Mouse (Mus musculus) MEL (cell line): ENCODE measurements at regions not wholly inside any gene's neighbourhood (a gene's known extent, or its start where the extent isn't known, plus 50 kb on each side); places are given as distances from the start of the nearest gene placed in this dataset.

Experiments
- DNase-seq: peaks from one replicate; pipeline ENCODE4 v3.0.0; 2011; ENCODE audit warnings: low read depth, low spot score
- H3K27ac ChIP-seq: 2 replicates; pipeline ENCODE4 v1.5.1; 2012; ENCODE audit warnings: low read depth, mild to moderate bottlenecking, control low read depth, low read length, moderate library complexity; ENCODE audit not compliant: control insufficient read depth
- H3K27me3 ChIP-seq, 2 experiments: fragments of 150-350 bp in 1 of 2; sonication (generic) in 1 of 2; 2 replicates each; pipeline ENCODE4 v1.6.1; 2012; ENCODE audit warnings: low read length in 2 of 2, mild to moderate bottlenecking in 2 of 2, improper control_type of control experiment in 1 of 2, moderate library complexity in 1 of 2; ENCODE audit not compliant: insufficient read depth in 2 of 2, control insufficient read depth in 1 of 2
- H3K36me3 ChIP-seq, 2 experiments: 2 replicates each; pipeline ENCODE4 v1.6.1; 2012 to 2014; ENCODE audit warnings: low read length in 2 of 2, improper control_type of control experiment in 1 of 2, inconsistent platforms in 1 of 2, mild to moderate bottlenecking in 1 of 2; ENCODE audit not compliant: insufficient read depth in 2 of 2, control insufficient read depth in 1 of 2
- H3K4me1 ChIP-seq, 2 experiments: fragments of 150-350 bp in 1 of 2; sonication (generic) in 1 of 2; 2 replicates each; pipeline ENCODE4 v1.6.1; 2012; ENCODE audit warnings: low read length in 2 of 2, improper control_type of control experiment in 1 of 2, mild to moderate bottlenecking in 1 of 2; ENCODE audit not compliant: insufficient read depth in 2 of 2, control insufficient read depth in 1 of 2
- H3K4me3 ChIP-seq, 2 experiments: fragments of 150-350 bp in 1 of 2; sonication (generic) in 1 of 2; 2 replicates each; pipeline ENCODE4 v1.5.1; 2012; ENCODE audit warnings: low read depth in 2 of 2, low read length in 2 of 2, mild to moderate bottlenecking in 2 of 2, moderate library complexity in 2 of 2, control low read depth in 1 of 2, improper control_type of control experiment in 1 of 2; ENCODE audit not compliant: control insufficient read depth in 1 of 2, insufficient read depth in 1 of 2
- H3K79me2 ChIP-seq: 2 replicates; pipeline ENCODE4 v1.6.1; 2012; ENCODE audit warnings: mild to moderate bottlenecking, low read length, moderate library complexity; ENCODE audit not compliant: control insufficient read depth, poor library complexity, insufficient read depth
- H3K9ac ChIP-seq: 2 replicates; pipeline ENCODE4 v1.6.1; 2012; ENCODE audit warnings: low read depth, mild to moderate bottlenecking, control low read depth, low read length, moderate library complexity; ENCODE audit not compliant: control insufficient read depth, poor library complexity, severe bottlenecking
- H3K9me3 ChIP-seq: fragments of 150-350 bp; sonication (generic); replicated peaks from 2 replicates; pipeline ENCODE4 v1.6.1; 2012; ENCODE audit warnings: mild to moderate bottlenecking, low read length, improper control_type of control experiment, moderate library complexity; ENCODE audit not compliant: insufficient read depth
- ETS1 ChIP-seq: IDR thresholded peaks from 2 replicates; pipeline ENCODE4 v1.6.1; 2012; ENCODE audit warnings: low read depth, mild to moderate bottlenecking, inconsistent platforms, low read length, improper control_type of control experiment, moderate library complexity
- GABPA ChIP-seq: IDR thresholded peaks from 2 replicates; pipeline ENCODE4 v1.6.1; 2012; ENCODE audit warnings: low read depth, mild to moderate bottlenecking, inconsistent platforms, low read length, improper control_type of control experiment, moderate library complexity
- HCFC1 ChIP-seq: IDR thresholded peaks from 2 replicates; pipeline ENCODE4 v1.6.1; 2012; ENCODE audit warnings: low read depth, mild to moderate bottlenecking, inconsistent platforms, low read length, improper control_type of control experiment, moderate library complexity
- JUND ChIP-seq: IDR thresholded peaks from 2 replicates; pipeline ENCODE4 v1.6.1; 2011; ENCODE audit warnings: low read depth, mild to moderate bottlenecking, improper control_type of control experiment, low read length
- MAFK ChIP-seq: IDR thresholded peaks from 2 replicates; pipeline ENCODE4 v1.6.1; 2011; ENCODE audit warnings: low read depth, mild to moderate bottlenecking, low read length, improper control_type of control experiment, borderline replicate concordance
- MEF2A ChIP-seq: IDR thresholded peaks from 2 replicates; pipeline ENCODE4 v1.6.1; 2014; ENCODE audit warnings: low read depth, mild to moderate bottlenecking, inconsistent platforms, low read length, improper control_type of control experiment; ENCODE audit not compliant: poor library complexity, insufficient replicate concordance, severe bottlenecking; ENCODE audit errors: extremely low read depth
- MYB ChIP-seq: IDR thresholded peaks from 2 replicates; pipeline ENCODE4 v1.6.1; 2011; ENCODE audit warnings: mild to moderate bottlenecking, low read depth, low read length, improper control_type of control experiment
- NRF1 ChIP-seq: IDR thresholded peaks from 2 replicates; pipeline ENCODE4 v1.6.1; 2014; ENCODE audit warnings: low read depth, mild to moderate bottlenecking, inconsistent platforms, low read length, improper control_type of control experiment, moderate library complexity; ENCODE audit not compliant: poor library complexity, insufficient read depth, severe bottlenecking
- POLR2A ChIP-seq, 2 experiments: IDR thresholded peaks; 2 replicates each; pipeline ENCODE4 v1.6.1; 2011 to 2012; ENCODE audit warnings: low read length in 2 of 2, mild to moderate bottlenecking in 2 of 2, control low read depth in 1 of 2, improper control_type of control experiment in 1 of 2, low read depth in 1 of 2, moderate library complexity in 1 of 2; ENCODE audit not compliant: control insufficient read depth in 1 of 2, insufficient read depth in 1 of 2, poor library complexity in 1 of 2
- POLR2AphosphoS2 ChIP-seq: IDR thresholded peaks from 2 replicates; pipeline ENCODE4 v1.6.1; 2011; ENCODE audit warnings: low read length, improper control_type of control experiment
- POLR2AphosphoS5 ChIP-seq: IDR thresholded peaks from 2 replicates; pipeline ENCODE4 v1.6.1; 2012; ENCODE audit warnings: low read depth, borderline replicate concordance, mild to moderate bottlenecking, inconsistent platforms, low read length, moderate library complexity, mixed read lengths
- RCOR1 ChIP-seq: IDR thresholded peaks from 2 replicates; pipeline ENCODE4 v1.6.1; 2012; ENCODE audit warnings: low read depth, mild to moderate bottlenecking, inconsistent platforms, low read length, improper control_type of control experiment
- TAL1 ChIP-seq: IDR thresholded peaks from 2 replicates; pipeline ENCODE4 v1.6.1; 2012; ENCODE audit warnings: mild to moderate bottlenecking, inconsistent platforms, low read length, moderate library complexity, mixed read lengths
- TBP ChIP-seq: IDR thresholded peaks from 2 replicates; pipeline ENCODE4 v1.8.0; 2011; ENCODE audit warnings: low read depth, low read length, improper control_type of control experiment
- UBTF ChIP-seq: IDR thresholded peaks from 2 replicates; pipeline ENCODE4 v1.6.1; 2012; ENCODE audit warnings: low read depth, mild to moderate bottlenecking, inconsistent platforms, low read length, improper control_type of control experiment, moderate library complexity, borderline replicate concordance; ENCODE audit not compliant: insufficient read depth
- ZC3H11A ChIP-seq: IDR thresholded peaks from 2 replicates; pipeline ENCODE4 v1.6.1; 2012; ENCODE audit warnings: low read depth, mild to moderate bottlenecking, inconsistent platforms, low read length, improper control_type of control experiment
- ZMIZ1 ChIP-seq: IDR thresholded peaks from 2 replicates; pipeline ENCODE4 v1.6.1; 2012; ENCODE audit warnings: low read depth, mild to moderate bottlenecking, inconsistent platforms, low read length, improper control_type of control experiment, moderate library complexity

- Histone ChIP-seq H3K27ac (no peak overlapping the region), H3K36me3 (no peaks in the 10 kb centered on the region), H3K79me2 (no peaks in the 10 kb centered on the region), H3K9ac (no peak overlapping the region), H3K9me3 (no peaks in the 10 kb centered on the region), H3K4me1 (no peaks in the 10 kb centered on the region), H3K4me3 (no peak overlapping the region), H3K27me3 (no peaks in the 10 kb centered on the region)
- DNase-seq = no peak
- TF ChIP-seq POLR2A (IDR thresholded peaks at IDR 0.05; ENCODE audit: control insufficient read depth in 1 of 2, insufficient read depth in 1 of 2, low read depth in 1 of 2, low read length in 2 of 2, poor library complexity in 1 of 2) (no peak), HCFC1 (no peak), MEF2A (no peak), JUND (no peak), MAFK (no peak), POLR2AphosphoS2 (no peak)
Observed at GRCm38 (mm10) chr4:47803111-47803510, 241.8 kb upstream of the Nr4a3 start.

- no peak overlapping the region for H3K4me3 ChIP-seq
- no peaks in the 10 kb centered on the region for H3K4me1 ChIP-seq
- H3K9ac ChIP-seq = no peak overlapping the region
- H3K27me3 ChIP-seq = no peaks in the 10 kb centered on the region
- H3K79me2 ChIP-seq = no peaks in the 10 kb centered on the region
- H3K27ac ChIP-seq = no peak overlapping the region
- no peak for TF ChIP-seq ETS1
- no peak for TF ChIP-seq NRF1
- no peak for TF ChIP-seq ZC3H11A
- no peak for TF ChIP-seq POLR2AphosphoS5
- no peak for TF ChIP-seq RCOR1
- TF ChIP-seq ZMIZ1 = no peak
- TF ChIP-seq GABPA = no peak
- no peak for TF ChIP-seq TBP
- no peak for TF ChIP-seq TAL1
- TF ChIP-seq HCFC1 = no peak
- no peak for TF ChIP-seq UBTF
- no peak for TF ChIP-seq MYB
- H3K9me3 ChIP-seq = no peaks in the 10 kb centered on the region
- no peaks in the 10 kb centered on the region for H3K36me3 ChIP-seq
- DNase-seq = no peak
Observed at GRCm38 (mm10) chr4:47807877-47808276, 237.1 kb upstream of the Nr4a3 start.
